Mouse (Mus musculus) right cerebral cortex, adult 18-20 months (tissue): ENCODE measurements around the gene Cmtr2.
A peak's percentile ranks its signal among the peaks of the same experiment; 100 is the strongest.

Experiments used
- DNase-seq: peaks from one replicate; pipeline ENCODE4 v3.0.0; 2022; ENCODE audit warnings: mixed read lengths

Gene Cmtr2

GRCm38 (mm10) chr8:110265796-110266305 is 50.4 kb downstream of the Cmtr2 start:
- no peak for DNase-seq

- DNase-seq: peak; percentile 87
Observed at GRCm38 (mm10) chr8:110266741-110267140, 51.3 kb downstream of the Cmtr2 start, which contains the start of gene Hydin. Gene Hydin, plus strand, starts transcription at chr8:110266977.

GRCm38 (mm10) chr8:110267268-110267667 is 51.8 kb downstream of the Cmtr2 start:
- DNase-seq: no peak

GRCm38 (mm10) chr8:110270659-110271058 is 55.2 kb downstream of the Cmtr2 start:
- no peak for DNase-seq

- DNase-seq: no peak
Observed at GRCm38 (mm10) chr8:110273394-110273793, 57.9 kb downstream of the Cmtr2 start.
